Mouse (Mus musculus): ENCODE data around the gene Sult6b2.

Sult6b2 gene

DNA sequence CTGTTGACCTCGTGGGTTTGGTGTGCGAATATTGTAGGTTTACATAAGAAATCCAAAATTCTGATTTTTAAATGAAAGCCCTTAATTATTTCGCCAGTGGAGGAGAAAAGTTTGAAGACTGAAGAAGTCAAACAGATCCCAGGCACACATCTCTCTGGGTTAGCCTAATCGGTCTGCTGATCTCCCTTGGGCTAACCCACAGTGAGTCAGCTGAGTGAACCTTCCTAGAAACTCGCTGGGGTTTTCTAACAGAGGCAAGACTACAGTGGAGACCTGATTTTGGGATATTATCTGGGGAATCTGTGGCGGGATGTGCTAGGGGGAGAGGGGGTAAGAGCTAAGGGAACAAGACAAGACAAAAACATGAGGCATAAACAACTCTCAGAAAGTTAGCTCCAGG lies 5.9 kb upstream of the Sult6b2 start:
- no peak for DNase-seq (ENCODE audit: low read depth, low spot score)

DNA sequence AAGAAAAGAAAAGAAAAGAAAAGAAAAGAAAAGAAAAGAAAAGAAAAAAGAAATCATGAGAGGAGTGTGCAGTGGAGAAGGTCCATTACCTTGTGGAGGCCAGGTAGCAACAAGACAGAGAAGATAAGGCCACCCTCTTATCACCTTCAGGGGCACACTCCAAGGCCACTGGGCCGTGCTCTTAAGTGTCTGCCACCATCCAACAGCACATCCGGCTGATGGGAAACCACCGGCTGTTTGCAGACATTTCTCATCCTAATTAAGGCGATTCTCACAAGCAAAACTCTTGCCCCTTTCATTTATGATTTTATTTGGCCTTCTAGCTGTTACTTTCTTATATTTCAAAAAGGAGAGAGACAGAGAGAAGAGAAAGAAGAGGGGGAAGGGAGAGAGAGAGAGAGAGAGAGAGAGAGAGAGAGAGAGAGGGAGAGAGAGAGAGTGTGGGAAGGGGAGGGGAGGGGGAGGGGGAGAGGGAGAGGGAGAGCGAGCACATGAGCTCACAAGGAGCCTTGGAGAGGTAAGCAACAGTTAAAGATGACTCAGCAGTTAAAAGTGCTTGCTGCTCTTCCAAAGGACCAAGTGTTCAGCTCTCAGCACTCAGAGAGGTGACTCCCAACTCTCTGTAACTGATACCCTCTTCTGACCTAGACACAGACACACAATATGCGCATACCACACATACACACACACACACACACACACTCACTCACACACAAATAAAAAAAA lies 5.2 kb upstream of the Sult6b2 start:
- no peak for DNase-seq (ENCODE audit: low read depth, low spot score)

DNA sequence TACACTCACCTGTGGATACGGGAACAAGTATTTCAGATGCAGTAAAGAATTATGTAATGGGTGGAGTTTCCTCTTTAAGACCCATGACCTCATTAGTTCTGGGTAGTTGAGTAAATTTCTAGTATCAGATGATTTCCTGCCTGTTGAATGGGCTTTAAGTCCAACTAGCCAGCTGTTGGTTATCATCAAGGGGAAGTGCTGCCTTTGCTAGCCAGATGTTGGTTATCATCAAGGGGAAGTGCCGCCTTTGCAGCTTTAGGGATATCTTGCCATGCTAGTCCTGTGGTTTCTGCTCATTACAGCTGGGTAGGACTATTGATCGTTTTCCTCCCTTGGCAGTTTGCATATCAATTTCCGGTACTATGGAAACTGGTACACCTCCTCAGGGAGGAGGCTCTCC lies 2.0 kb upstream of the Sult6b2 start:
- no peak for DNase-seq (ENCODE audit: low read depth, low spot score)

DNA sequence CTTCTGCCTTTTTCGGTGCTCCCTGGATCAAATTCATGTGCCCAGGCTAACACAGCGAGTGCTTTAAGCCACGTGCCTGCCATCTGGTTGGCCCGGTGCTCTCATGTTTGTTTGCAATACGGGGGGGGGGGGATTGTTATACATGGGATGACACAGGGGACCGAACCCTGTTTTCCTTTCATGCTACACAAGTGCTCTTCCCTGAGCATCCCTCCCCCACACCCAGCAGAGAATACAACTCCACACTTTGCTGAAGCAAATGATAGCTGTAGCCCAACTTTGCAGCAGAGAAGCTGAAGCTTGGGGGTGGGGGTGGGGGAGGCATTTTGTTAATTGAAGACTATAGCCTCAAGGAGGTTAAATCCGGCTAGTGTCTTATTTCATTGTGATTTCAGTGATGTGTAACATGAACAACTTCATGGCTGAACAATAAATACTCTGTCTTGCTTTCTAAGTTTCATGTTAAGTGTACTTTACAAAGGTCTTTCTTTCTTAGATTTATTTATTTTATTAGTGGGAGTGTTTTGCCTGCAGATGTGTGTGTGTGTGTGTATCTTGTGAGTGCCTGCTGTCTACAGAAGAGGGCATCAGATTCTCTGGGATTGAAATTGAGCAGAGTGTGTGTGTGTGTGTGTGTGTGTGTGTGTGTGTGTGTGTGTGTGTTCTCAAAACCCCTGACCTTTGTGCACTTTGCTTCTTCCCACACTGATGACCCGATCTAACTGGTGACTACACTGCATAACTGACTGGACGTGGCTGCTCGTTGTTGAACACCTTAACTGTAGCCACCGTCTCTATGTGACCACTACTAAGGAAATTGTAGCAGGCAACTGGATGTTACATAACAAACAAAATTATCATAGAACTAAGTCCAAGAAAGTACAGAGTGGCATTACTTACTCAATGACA lies 1.4 kb downstream of the Sult6b2 start:
- no peak for DNase-seq (ENCODE audit: low read depth, low spot score)

DNA sequence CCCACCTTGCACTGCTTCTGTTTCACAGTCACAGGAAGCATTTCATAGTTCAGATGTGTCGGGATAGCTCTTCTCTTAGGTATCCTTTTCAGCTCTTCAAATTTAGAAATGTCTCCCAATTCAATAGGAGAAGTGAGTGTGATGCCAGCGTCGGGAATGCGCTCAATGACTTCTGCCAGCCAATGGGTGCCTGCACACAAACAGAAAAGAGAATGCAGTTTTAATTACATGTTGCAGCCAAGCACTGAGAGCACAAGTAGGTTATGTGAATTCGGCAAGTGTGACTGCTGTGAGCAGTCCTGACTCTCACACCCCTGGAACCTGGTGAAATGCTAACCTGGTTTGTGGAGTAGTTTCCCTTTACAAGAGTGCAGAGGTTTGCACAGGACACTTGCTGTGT lies 2.6 kb downstream of the Sult6b2 start:
- DNase-seq (ENCODE audit: low read depth, low spot score), result no peak

DNA sequence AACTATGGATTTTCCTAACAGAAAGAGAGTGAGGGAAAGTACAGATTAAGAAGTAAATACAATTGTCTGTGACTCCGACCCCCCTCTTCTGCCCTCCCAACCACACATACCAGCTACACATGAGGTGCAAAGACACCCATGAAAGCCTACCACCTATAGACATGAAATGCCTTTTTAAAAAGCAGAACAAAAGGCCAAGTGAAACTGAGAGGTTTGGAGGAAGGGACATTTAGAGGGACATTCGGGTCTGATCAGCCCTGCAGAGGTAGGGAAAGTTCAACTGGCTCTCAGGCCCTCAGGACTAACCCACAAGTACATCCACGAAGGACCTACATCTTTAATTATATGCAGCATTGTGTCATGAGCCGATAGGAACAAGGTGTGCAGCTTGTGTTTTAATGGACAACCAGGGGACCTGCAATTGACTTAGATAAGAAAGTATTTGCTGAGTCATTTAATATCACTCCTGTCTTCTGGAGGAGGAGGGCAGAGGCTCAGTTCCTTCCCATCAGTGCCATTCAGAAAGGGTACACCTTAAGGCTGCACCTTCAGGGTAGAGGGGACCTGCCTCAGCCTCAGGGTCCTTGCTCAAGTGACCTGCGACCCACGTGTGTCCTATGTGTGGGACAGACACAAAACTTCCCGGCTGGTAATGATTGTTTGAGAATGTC lies 4.5 kb downstream of the Sult6b2 start:
- no peak for DNase-seq (ENCODE audit: low read depth, low spot score)

DNA sequence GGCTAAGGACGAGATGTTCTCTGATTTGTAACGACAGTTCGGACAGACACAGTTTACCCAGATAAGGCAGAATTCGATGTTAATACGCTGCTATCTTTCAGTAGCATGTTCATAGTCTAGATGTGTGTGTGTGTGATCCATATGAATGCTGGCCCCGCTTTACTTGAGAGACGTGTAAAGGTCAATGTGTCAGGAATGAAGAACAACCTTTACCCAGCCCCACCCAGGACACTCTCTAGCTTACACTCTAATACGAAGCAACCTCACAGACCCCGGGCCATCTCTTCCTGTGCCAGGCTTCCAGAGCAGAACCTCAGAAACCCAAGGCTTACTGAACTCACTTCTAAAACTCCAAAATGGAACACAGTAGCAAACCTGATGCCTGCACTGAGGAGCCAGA lies 5.5 kb downstream of the Sult6b2 start:
- DNase-seq (ENCODE audit: low read depth, low spot score), result no peak

DNA sequence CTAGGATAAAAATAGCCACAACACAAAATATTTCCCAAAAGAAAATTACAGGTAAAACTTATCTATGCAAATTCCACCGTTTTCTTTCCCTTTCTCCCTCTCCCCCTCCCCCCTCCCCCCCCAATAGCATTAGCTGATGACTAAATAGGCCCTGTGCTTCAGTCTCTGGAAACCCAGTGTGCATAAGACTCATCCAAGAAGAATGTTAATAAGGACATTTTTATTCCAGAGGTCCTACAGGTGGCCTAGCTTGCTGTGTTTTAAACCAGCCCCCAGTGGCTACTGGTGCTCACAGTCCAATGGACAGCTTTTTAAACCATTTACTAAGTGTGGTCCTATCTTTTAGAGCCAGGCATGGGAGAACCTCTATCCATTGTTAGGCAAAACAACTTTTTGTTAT lies 6.3 kb downstream of the Sult6b2 start:
- DNase-seq (ENCODE audit: low read depth, low spot score), result no peak

DNA sequence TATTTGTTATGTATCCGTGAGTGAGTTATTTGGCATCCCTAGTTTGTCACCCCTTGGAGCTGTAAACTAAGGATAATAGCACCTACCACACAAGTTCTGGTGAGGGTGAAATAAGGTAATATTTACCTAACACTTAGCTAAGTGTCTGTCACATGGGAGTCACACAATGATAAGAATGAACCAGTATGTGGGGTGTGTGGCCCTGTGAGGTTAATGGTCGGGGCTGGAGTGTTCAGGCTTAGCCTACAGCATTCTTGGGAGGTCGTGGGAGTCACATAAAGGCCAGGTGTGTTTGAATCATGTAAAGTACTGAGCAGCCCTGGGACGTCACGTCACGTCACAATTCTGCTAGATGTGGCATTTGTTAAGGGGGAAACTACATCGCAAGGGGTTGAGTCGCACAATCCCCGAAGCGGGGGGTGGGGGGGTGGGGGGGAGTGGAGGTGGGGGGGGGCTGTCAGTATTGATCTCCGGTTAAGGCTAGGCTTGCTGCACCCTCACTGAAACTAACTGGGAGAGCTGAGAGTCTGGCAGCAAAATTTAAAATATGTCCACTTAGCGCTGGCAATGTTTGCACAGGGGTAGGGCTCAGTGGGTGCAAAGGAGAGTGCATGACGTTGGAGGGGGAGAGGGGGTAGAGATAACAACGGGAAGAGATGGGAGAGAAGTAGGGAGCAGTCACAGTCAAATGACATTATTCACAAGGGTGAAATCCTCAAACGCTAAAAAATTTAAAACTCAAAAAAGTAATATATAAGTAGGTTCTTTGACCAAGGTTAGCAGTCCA lies 8.5 kb downstream of the Sult6b2 start:
- no peak for DNase-seq (ENCODE audit: low read depth, low spot score)

DNA sequence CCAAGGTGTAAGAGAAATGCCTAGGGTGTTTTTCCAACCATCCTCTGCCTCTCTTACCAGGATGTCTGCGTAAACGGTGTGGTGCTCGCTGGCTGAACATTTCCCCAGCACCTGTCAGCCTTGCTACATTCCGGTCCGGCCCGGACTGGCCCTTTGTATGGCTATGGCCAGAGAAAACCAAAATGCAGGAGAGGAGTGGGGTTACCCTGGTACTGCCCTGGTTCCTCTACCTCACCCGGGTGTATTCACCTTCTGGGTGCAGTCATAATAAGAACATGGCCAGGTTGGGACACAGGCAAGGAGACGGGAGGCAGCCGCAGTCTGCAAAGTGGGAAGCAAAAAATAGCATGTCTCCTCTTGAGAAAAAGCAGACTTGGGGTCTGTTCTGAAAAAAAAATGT lies 9.2 kb downstream of the Sult6b2 start:
- no peak for DNase-seq (ENCODE audit: low read depth, low spot score)

DNA sequence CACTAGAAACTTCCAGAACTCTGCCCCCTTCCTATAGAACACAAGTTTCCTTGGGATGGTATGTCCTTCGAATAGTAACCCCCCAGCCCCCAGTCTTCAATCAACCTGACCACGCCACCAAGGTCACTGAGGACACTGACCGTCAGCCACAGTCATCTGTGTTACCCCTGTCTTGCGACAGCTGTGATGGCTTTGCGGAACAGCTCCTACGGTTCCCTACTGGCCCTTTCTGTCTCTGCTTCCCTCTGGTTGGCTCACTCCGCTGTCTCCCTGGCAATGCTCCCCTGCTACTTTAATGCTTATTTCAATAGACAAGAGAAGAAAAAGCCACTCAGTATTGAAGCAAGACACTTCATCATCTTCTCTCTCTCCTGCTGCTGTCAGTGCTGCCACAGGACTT lies 10.8 kb downstream of the Sult6b2 start:
- DNase-seq (ENCODE audit: low read depth, low spot score), result no peak

DNA sequence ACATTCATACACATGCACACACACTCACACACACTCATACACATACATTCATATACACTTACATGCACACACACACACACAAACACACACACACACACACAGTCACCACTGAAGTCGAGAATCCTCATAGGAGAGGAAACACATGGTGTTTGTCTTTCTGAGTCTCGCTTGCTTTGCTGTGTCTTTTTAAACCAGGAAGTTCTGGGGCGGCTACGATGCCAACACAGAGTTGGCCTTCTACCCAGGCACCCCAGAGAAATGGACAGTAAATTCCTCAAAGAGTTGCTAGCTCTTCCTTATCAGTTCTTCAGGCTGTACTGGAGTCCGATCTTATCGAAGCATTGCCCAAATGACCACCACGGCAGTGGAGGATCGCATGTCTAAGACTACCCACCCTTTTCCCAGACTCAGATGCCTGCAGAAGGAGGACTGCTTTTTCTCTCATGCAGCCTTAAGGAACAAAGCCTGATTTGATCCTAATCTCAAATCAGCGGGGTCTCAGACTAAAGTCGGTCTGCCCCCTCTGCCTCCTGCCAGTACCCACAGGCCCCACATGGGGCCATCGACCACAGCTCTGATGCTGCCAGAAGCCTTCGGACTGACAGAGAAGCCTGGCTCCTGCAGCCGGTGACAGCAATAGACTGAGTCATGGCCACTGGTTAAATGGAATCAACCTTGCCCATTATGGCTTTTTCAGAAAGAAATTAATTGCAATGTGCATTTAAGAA lies 11.9 kb downstream of the Sult6b2 start:
- no peak for DNase-seq (ENCODE audit: low read depth, low spot score)

DNA sequence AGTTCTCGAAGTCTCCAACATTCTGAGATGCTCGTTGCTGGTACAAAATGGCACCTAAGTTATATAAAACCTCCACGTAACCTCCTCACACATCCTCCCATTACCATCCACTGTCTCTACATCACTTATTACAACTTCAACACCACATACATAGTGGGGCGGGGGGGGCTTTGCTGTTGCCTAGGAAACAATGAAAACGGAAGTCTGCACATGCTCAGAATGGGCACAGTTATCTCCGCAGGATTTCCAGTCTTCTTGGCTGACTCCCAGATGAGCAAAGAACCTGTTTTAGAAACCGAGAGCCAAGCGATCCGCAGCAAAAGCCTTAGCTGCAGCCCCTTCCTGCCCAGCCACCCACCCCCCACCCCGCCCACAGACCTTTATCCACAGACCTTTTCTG lies 14.6 kb downstream of the Sult6b2 start:
- DNase-seq (ENCODE audit: low read depth, low spot score), result no peak

DNA sequence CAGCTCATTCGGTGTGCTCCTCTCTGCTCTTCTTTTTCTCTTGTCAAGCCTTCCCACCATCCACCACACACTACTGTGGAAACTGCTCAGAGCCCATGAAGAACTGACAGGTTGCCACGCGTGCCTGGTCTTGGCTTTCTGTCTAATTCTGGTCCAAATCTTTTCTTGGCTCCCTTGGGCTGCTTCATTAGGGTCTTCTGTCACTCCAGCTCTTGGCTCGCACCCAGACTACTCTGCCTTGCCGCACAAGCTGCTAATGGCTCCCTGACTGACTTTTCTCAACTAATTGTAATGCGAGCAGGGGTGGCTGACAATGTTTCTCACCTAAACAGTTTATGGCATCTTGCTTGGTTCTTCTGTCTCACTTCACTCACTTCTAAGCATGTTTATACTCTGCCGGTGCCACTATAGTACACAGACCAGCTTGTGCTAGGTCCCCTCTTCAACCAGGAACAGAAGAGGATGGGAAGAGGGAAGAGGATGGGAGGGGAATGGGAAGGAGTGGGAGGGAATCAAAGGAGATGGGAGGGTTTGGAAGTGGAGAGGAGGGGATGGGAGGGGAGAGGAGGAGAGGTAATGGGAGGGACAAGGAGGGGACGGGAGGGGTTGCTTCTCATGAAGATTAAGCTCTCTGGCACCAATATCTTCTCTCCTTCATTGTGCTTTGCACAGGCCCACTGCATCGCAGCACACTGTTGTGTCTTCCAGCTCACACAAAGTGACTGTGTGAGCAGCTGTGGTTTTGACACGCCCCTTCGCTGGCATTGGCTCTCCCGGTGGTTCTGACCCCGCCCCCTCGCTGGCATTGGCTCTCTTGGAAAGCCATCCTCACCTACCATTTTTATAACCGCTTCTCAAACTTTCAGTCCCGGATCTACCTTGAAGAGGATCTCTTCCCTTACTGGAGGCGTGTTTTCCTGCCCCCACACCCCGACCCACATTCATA lies 16.0 kb downstream of the Sult6b2 start:
- DNase-seq (ENCODE audit: low read depth, low spot score), result peak; percentile 37

DNA sequence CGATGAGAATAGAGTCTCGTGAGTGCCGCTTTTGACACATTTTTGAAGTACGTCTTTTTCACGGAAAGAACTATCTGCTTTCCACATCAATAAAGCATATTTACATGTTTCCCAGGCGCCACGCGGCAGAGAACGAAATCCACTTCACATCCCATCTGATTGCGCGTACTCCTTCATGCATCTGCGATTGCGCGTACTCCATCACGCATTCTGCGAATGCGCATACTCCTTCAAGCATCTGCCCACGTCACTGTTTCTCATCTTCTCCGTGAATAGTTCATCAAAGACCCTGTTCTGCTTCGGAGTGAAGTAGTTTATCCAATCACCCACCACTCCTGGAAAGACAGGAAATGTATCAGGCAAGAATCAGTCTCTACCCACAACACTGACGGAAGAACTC lies 18.2 kb downstream of the Sult6b2 start:
- DNase-seq (ENCODE audit: low read depth, low spot score), result no peak

DNA sequence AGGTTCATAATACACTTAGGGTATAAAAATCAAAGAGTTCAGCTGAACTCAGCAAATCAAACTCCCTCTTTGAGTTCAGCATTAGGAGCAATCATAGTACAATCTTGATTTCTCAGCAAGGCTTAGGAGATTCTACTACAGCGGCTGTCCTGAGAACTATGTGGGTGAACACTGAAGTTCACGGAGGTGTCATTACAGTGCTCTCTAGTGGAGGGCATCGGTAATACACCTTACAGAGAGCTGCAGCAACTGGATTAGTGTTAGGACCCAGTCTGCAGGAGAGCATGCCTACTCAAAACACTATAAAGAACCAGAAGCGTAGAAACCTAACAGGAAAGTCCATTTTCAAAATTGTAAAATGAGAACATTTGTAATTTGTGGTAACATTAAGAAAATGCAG lies 19.0 kb downstream of the Sult6b2 start:
- no peak for DNase-seq (ENCODE audit: low read depth, low spot score)

DNA sequence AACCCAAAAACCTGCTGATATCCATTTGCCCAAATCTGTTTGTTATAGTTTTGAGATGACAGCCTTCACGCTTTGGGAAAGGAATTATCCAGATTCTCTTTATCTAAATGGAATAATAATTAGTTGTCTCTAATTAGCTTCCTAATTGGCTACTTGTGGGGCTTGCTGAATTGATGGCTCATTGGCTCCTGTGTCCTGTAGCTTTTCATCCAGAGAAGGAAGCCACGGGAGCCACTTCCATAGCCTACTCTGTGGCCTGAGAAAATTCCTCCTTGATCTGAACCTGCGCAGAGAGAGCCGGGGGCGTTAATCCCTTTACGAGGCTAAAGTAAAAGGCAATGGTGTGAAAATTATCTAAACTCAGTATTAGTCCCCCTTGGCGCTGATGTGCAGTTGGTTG lies 23.0 kb downstream of the Sult6b2 start:
- no peak for DNase-seq (ENCODE audit: low read depth, low spot score)

DNA sequence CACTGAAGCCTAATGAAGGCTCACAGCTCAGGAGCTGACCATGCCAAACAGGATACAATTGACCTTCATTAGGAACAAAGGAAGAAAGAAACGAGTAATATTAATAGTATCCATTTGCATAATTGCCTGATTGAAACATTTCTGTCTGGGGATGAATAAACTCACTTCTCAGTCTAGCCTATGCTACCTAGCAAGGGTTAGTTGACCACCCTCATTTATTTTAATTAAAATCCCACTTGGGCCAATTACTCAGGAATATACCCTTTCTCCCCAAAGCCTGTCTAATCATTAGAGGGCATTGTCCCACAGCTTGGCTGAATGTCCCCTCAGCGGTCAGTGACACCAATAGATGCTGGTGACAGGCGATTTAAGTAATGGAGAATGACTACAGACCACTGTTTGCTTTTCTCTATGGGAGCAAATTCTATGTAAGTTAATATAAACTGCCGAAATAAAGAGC lies 23.7 kb downstream of the Sult6b2 start:
- no peak for DNase-seq (ENCODE audit: low read depth, low spot score)

DNA sequence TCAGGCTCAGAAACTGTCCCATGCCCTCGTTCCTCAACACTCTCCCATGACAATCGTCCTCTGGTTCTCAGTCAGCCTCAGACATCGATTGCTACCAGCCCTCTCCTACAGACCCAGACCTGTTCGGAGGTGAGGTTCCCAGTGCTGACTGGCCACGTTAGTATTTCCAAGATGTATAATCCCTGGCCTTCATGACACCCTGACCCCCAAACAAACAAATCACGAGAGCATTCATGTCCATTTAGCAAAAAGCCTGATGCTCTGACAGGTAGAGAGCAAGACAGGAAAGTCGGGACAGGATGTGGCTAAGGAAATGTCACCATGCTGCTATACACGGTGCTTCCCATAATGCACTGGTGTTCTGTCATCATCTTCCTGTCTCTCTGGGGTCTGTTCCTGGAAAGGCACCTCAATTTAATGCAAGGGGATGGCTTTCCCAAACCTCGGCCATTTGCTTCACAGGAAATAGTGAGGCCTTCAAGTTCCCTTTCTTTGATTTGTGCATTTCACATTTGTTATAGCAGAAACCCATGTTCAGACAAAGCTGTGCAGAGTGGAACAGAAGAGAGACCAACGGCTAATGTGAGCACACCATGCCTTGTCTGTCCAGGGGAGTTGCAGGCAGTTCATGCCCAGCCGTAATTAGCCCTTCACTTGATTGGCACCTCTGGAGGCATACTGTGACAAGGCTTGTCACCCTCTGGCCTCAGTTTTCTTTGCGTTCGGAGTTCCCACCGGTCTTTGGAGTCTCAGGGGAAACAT lies 24.3 kb downstream of the Sult6b2 start:
- no peak for DNase-seq (ENCODE audit: low read depth, low spot score)
